Mouse (Mus musculus): ENCODE results near the gene Crat.

DNA sequence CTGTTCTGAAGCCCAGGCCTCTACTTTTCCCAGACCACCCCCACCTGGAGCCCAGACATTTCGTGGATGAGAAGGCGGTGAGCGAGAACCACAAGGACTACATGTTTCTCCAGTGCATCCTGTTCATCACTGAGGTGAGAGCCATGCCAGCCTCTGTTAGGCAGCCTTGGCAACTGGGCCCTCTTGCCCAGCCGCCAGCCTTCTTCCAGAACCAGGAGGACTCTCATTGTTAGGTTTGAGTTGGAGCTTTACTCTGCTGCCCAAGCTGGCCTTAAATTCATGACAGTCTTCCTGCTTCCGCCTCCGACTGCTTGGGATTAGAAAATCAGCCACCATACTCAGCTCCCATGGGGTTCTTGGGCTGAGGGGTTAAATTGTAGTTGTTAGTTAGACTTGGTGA, 24.0 kb upstream of the Crat start:
- TF ChIP-seq POLR2A (IDR thresholded peaks at IDR 0.05; ENCODE audit: extremely low read depth, insufficient read depth, low read length): no peak
- no peak for TF ChIP-seq CTCF (IDR thresholded peaks at IDR 0.05; ENCODE audit: extremely low read depth, insufficient read depth, low read length)
